Mouse (Mus musculus) bone marrow macrophage, adult 2 months (primary cell): ENCODE data around the gene Inpp5e.

ENCODE experiments used
- CTCF ChIP-seq: IDR thresholded peaks from 2 replicates; pipeline ENCODE4 v1.5.1; 2012; ENCODE audit warnings: low read depth, mild to moderate bottlenecking, low read length, moderate library complexity
- POLR2A ChIP-seq: IDR thresholded peaks from 2 replicates; pipeline ENCODE4 v1.6.1; 2012; ENCODE audit warnings: mild to moderate bottlenecking, low read depth, low read length, borderline replicate concordance

DNA sequence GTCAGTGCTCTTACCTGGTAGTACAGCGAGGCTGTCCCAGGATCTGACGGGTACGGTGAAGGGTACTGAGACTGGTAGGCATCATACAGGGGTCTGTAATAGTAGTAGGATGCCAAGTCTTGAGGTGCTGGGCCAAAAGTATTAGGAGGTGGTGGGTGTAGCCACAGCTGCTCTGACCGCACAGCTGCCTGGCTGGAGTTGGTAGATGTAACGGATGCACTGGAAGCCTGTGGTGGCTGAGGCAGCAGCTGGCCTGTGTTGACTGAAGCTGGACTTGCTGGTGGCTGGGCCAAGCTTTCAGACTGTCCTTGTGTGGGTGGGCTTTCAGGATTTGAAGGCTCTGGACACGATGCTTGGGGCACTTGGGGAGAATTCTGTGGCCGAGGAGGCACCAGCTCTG is 29.4 kb upstream of the Inpp5e start:
- TF ChIP-seq CTCF (no peak), POLR2A (no peak)
